Mouse (Mus musculus) CH12.LX (cell line): ENCODE data around the gene AL607142.1. TPM values are rescaled to one million over a fixed set of nuclear protein-coding genes. Genes with fewer than 3 reads are reported as not detected.

Experiments used
- DNase-seq: peaks from one replicate; pipeline ENCODE4 v3.0.0-alpha.2; 2013; ENCODE audit errors: extremely low read depth
- H3K27ac ChIP-seq: 2 replicates; pipeline ENCODE4 v1.5.1; 2012; ENCODE audit warnings: low read depth, mild to moderate bottlenecking, control low read depth, moderate library complexity; ENCODE audit not compliant: insufficient read depth
- H3K27me3 ChIP-seq: replicated peaks from 2 replicates; pipeline ENCODE3; 2012; ENCODE audit warnings: inconsistent platforms
- H3K36me3 ChIP-seq, 2 experiments: replicated peaks in 1 of 2; 2 replicates each; pipeline versions ENCODE3 to v1.6.1; 2012; ENCODE audit warnings: inconsistent platforms in 1 of 2, low read length in 1 of 2, mild to moderate bottlenecking in 1 of 2, mixed read lengths in 1 of 2, moderate library complexity in 1 of 2; ENCODE audit not compliant: control insufficient read depth in 1 of 2, insufficient read depth in 1 of 2
- H3K4me1 ChIP-seq, 2 experiments: 2 replicates each; pipeline ENCODE4 v1.6.1; 2012; ENCODE audit warnings: inconsistent platforms in 1 of 2, moderate library complexity in 1 of 2; ENCODE audit not compliant: insufficient read depth in 2 of 2, control insufficient read depth in 1 of 2
- H3K4me2 ChIP-seq: 2 replicates; pipeline ENCODE4 v1.6.1; 2012; ENCODE audit warnings: low read depth, mild to moderate bottlenecking, control low read depth; ENCODE audit not compliant: poor library complexity, insufficient read depth, severe bottlenecking
- H3K4me3 ChIP-seq, 3 experiments: fragments of 150-350 bp in 1 of 3; sonication (generic) in 1 of 3; replicated peaks in 1 of 3; 2 replicates each; pipeline versions ENCODE3 to v1.5.1; 2011 to 2012; ENCODE audit warnings: low read depth in 2 of 3, low read length in 2 of 3, mild to moderate bottlenecking in 2 of 3, moderate library complexity in 2 of 3, control low read depth in 1 of 3, improper control_type of control experiment in 1 of 3, inconsistent platforms in 1 of 3, mixed read lengths in 1 of 3; ENCODE audit not compliant: poor library complexity in 1 of 3
- H3K79me2 ChIP-seq: replicated peaks from 2 replicates; pipeline ENCODE4 v1.6.1; 2012; ENCODE audit warnings: mild to moderate bottlenecking, moderate library complexity; ENCODE audit not compliant: control insufficient read depth, poor library complexity, insufficient read depth, severe bottlenecking; ENCODE audit errors: extremely low read depth
- H3K9ac ChIP-seq: 2 replicates; pipeline ENCODE4 v1.6.1; 2012; ENCODE audit warnings: low read depth, mild to moderate bottlenecking, control low read depth, moderate library complexity; ENCODE audit not compliant: insufficient read depth
- H3K9me3 ChIP-seq: replicated peaks from 2 replicates; pipeline ENCODE3; 2012; ENCODE audit warnings: low read length, inconsistent platforms, mixed read lengths
- CTCF ChIP-seq, 2 experiments: IDR thresholded peaks in 1 of 2; conservative IDR thresholded peaks in 1 of 2; 2 replicates each; pipeline ENCODE4 v1.5.1; 2011 to 2012; ENCODE audit warnings: low read depth in 2 of 2, low read length in 2 of 2, improper control_type of control experiment in 1 of 2, inconsistent platforms in 1 of 2, mild to moderate bottlenecking in 1 of 2, moderate library complexity in 1 of 2
- JUN ChIP-seq: IDR thresholded peaks from 2 replicates; pipeline ENCODE4 v1.6.1; 2011; ENCODE audit warnings: low read depth, mild to moderate bottlenecking, low read length, improper control_type of control experiment, moderate library complexity; ENCODE audit not compliant: insufficient read depth
- JUND ChIP-seq: conservative IDR thresholded peaks from 2 replicates; pipeline ENCODE4 v1.6.1; 2011; ENCODE audit warnings: low read depth, low read length, improper control_type of control experiment
- MAX ChIP-seq: IDR thresholded peaks from 2 replicates; pipeline ENCODE4 v1.6.1; 2011; ENCODE audit warnings: low read length, improper control_type of control experiment
- POLR2A ChIP-seq: IDR thresholded peaks from 2 replicates; pipeline ENCODE4 v1.6.1; 2011; ENCODE audit warnings: low read depth, mild to moderate bottlenecking, improper control_type of control experiment, low read length
- POLR2AphosphoS2 ChIP-seq: IDR thresholded peaks from 2 replicates; pipeline ENCODE4 v1.6.1; 2011; ENCODE audit warnings: low read depth, low read length, improper control_type of control experiment
- RAD21 ChIP-seq: IDR thresholded peaks from 2 replicates; pipeline ENCODE4 v1.6.1; 2011; ENCODE audit warnings: low read depth, mild to moderate bottlenecking, low read length, improper control_type of control experiment, moderate library complexity
- SMC3 ChIP-seq: IDR thresholded peaks from 2 replicates; pipeline ENCODE4 v1.6.1; 2011; ENCODE audit warnings: low read depth, low read length, improper control_type of control experiment
- TBP ChIP-seq: conservative IDR thresholded peaks from 2 replicates; pipeline ENCODE4 v1.6.1; 2011; ENCODE audit warnings: low read depth, low read length, improper control_type of control experiment
- TCF12 ChIP-seq: IDR thresholded peaks from 2 replicates; pipeline ENCODE4 v1.6.1; 2014; ENCODE audit warnings: low read depth, mild to moderate bottlenecking, inconsistent platforms, low read length, improper control_type of control experiment
- USF1 ChIP-seq: IDR thresholded peaks from 2 replicates; pipeline ENCODE4 v1.6.1; 2014; ENCODE audit warnings: low read depth, mild to moderate bottlenecking, inconsistent platforms, low read length, improper control_type of control experiment
- USF2 ChIP-seq: conservative IDR thresholded peaks from 2 replicates; pipeline ENCODE4 v1.6.1; 2011; ENCODE audit warnings: low read depth, low read length, improper control_type of control experiment
- ZC3H11A ChIP-seq: IDR thresholded peaks from 2 replicates; pipeline ENCODE4 v1.6.1; 2012; ENCODE audit warnings: low read depth, mild to moderate bottlenecking, inconsistent platforms, low read length, improper control_type of control experiment
- ZMIZ1 ChIP-seq: IDR thresholded peaks from 2 replicates; pipeline ENCODE4 v1.6.1; 2012; ENCODE audit warnings: low read depth, mild to moderate bottlenecking, inconsistent platforms, low read length, improper control_type of control experiment
- dilution Hi-C: fragments of 300-500 bp; cut with MboI; formaldehyde crosslinking; loops from 2 replicates; pipeline ENCODE4 v1.14.3; 2020; ENCODE audit warnings: low sequenced_read_pairs; ENCODE audit not compliant: extremely low pct_unique_long_range_greater_than_20kb, extremely low pct_ligation_motif_present
- in situ Hi-C: fragments of 300-500 bp; cut with MboI; formaldehyde crosslinking; loops from 3 replicates; pipeline ENCODE4 v1.14.3; 2019; ENCODE audit warnings: low sequenced_read_pairs, low pct_ligation_motif_present, low pct_unique_long_range_greater_than_20kb, mixed read lengths
- polyA plus RNA-seq: library from polyadenylated mRNA; unstranded; fragments of >175 nt; gene quantifications from 2 replicates; pipeline ENCODE4 v1.2.1, GENCODE M21; 2012; ENCODE audit warnings: low read depth; ENCODE audit not compliant: insufficient read length
- total RNA-seq, 2 experiments: library from RNA; depleted of rRNA; stranded (reverse); fragments of 300-350 nt in 1 of 2; fragments of >200 nt in 1 of 2; gene quantifications; 2 replicates each; pipeline ENCODE4 v1.2.3; 2012 to 2014

Gene AL607142.1
- total and polyA plus RNA-seq, 3 experiments: 22.0 TPM; not detected in 2

DNA sequence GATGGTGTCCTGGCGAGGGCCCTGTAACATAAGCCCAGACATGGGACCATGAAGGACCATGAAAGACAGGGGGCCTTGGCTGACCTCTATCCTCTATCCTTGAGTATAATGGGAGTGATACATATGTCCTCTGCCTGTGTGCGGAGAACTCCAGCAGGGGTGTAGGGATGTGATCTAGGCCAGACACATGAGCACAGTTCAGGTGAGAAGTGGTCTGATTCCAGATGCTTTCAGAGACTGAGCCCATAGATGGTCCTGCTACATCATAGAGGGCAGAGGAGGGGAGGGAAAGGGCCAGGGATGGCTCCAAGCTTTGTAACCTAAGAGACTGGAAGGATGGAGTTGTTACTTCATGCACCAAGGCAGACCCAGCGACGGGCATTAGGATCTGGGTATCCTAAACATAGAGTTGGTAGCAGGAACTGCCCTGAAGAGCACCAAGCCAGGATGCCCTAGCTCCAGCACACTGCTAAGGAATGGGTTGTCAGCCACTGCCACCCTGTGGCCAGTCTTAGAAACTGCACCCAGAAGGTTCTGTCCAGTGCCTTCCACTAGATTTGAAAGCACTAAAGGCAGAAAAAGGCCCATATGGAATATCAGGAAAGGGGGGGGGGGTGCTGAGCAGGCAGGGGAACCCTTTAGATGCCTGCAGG, 64.6 kb downstream of the AL607142.1 start:
- H3K4me3 ChIP-seq: no peak overlapping the region
- H3K4me2 ChIP-seq: no peak overlapping the region
- in situ Hi-C loops: loop anchor here (10.0 kb wide), 1 partner anchor 215 kb away; no protein-coding TSS in a partner anchor
- no peaks in the 10 kb centered on the region for H3K79me2 ChIP-seq
- H3K9me3 ChIP-seq: no peaks in the 10 kb centered on the region
- peak; percentile 86 for TF ChIP-seq SMC3
- TF ChIP-seq USF1: no peak
- TF ChIP-seq CTCF (conservative IDR thresholded peaks at IDR 0.05 in 1 of 2, IDR thresholded peaks at IDR 0.05 in 1 of 2; ENCODE audit: low read depth in 2 of 2, low read length in 2 of 2): peak; percentile 81 to 86
- TF ChIP-seq RAD21: peak; percentile 93
- TF ChIP-seq MAX: no peak
- TF ChIP-seq JUND: no peak
- TF ChIP-seq ZC3H11A: peak; percentile 62
- no peak for TF ChIP-seq USF2
- TF ChIP-seq TCF12: no peak
- no peak overlapping the region for H3K27ac ChIP-seq
- dilution Hi-C loops: no loop called here
- H3K27me3 ChIP-seq: no peaks in the 10 kb centered on the region
- peaks cover 71 to 92% of the 10 kb centered on the region in 2 experiments for H3K36me3 ChIP-seq
- H3K9ac ChIP-seq: no peak overlapping the region
- H3K4me1 ChIP-seq: peaks cover 7 to 57% of the 10 kb centered on the region in 2 experiments
- peak; percentile 64 for DNase-seq

DNA sequence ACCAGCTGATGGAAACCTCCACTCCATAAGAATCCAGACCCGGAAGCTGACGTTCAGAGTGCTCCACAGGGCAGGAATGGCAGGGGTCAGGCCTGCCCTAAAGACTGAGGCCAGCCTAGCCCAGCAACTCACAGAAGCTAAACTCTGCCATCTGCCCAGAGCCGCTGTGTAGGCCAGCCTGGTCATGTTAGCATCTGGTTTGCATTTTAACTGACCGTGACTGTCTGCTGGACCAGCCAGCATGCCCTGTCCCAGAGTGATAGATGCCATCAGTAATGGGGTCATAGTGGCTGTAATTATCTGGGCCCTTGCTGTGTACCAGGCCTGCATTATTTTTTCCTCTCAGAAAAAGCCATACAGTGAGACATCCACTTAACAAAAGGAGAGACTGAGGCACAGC, 66.1 kb downstream of the AL607142.1 start:
- in situ Hi-C loops (no loop called here), dilution Hi-C loops (no loop called here)
- Histone ChIP-seq H3K27me3 (no peaks in the 10 kb centered on the region), H3K9ac (no peak overlapping the region), H3K4me1 (peaks cover 7 to 48% of the 10 kb centered on the region in 2 experiments), H3K4me3 (no peak overlapping the region), H3K79me2 (no peaks in the 10 kb centered on the region), H3K4me2 (no peak overlapping the region), H3K36me3 (peaks cover 68 to 88% of the 10 kb centered on the region in 2 experiments), H3K9me3 (no peaks in the 10 kb centered on the region), H3K27ac (no peak overlapping the region)
- no peak for TF ChIP-seq SMC3
- TF ChIP-seq ZMIZ1: no peak
- no peak for TF ChIP-seq JUN
- TF ChIP-seq POLR2AphosphoS2: no peak
- no peak for TF ChIP-seq POLR2A
- no peak for TF ChIP-seq MAX
- TF ChIP-seq TBP: no peak
- no peak for DNase-seq
